Mouse (Mus musculus): ENCODE data around the gene Pomp. TPM values are rescaled to one million over a fixed set of nuclear protein-coding genes. Genes with fewer than 3 reads are reported as not detected.

Gene Pomp
- polyA plus RNA-seq, 1 experiment from 2014 or later: 492 TPM

- Histone ChIP-seq H3K4me2 (ENCODE audit: low read depth, low read length, severe bottlenecking) (no peak overlapping the region), H3K27ac (ENCODE audit: low read depth, low read length) (no peak overlapping the region), H3K27me3 (ENCODE audit: control insufficient read depth, insufficient read depth, low read length) (no peaks in the 10 kb centered on the region), H3K4me1 (replicated peaks; ENCODE audit: control insufficient read depth, insufficient read depth, low read length) (no peaks in the 10 kb centered on the region), H3K9me3 (ENCODE audit: control insufficient read depth, low read length) (no peaks in the 10 kb centered on the region), H3K36me3 (ENCODE audit: control insufficient read depth, insufficient read depth, low read length) (no peaks in the 10 kb centered on the region), H3K9ac (ENCODE audit: low read length) (no peak overlapping the region), H3K4me3 (ENCODE audit: low read depth, low read length) (no peak overlapping the region)
- 85% methylated on average over 3 of the region's 3 CpGs for WGBS
- DNase-seq (ENCODE audit: low spot score) (no peak), ATAC-seq (replicated peaks; ENCODE audit: low FRiP score) (no peak)
Measured at GRCm38 (mm10) chr5:147845319-147845718, 14.9 kb upstream of the Pomp start.

- 63% methylated on average over 5 of the region's 5 CpGs for WGBS
- Histone ChIP-seq H3K36me3 (ENCODE audit: control insufficient read depth, insufficient read depth, low read length) (no peaks in the 10 kb centered on the region), H3K4me3 (ENCODE audit: low read depth, low read length) (no peak overlapping the region), H3K27me3 (ENCODE audit: control insufficient read depth, insufficient read depth, low read length) (no peaks in the 10 kb centered on the region), H3K4me2 (ENCODE audit: low read depth, low read length, severe bottlenecking) (no peak overlapping the region; the same call in 1 of the 2 replicates), H3K27ac (ENCODE audit: low read depth, low read length) (no peak overlapping the region), H3K4me1 (replicated peaks; ENCODE audit: control insufficient read depth, insufficient read depth, low read length) (no peaks in the 10 kb centered on the region), H3K9ac (ENCODE audit: low read length) (no peak overlapping the region), H3K9me3 (ENCODE audit: control insufficient read depth, low read length) (no peaks in the 10 kb centered on the region)
- no peak for DNase-seq (ENCODE audit: low spot score)
- no peak for ATAC-seq (replicated peaks; ENCODE audit: low FRiP score)
Measured at GRCm38 (mm10) chr5:147847361-147847760, 12.9 kb upstream of the Pomp start.

GRCm38 (mm10) chr5:147848164-147848863 is 11.9 kb upstream of the Pomp start:
- H3K36me3 ChIP-seq (ENCODE audit: control insufficient read depth, insufficient read depth, low read length): no peaks in the 10 kb centered on the region
- H3K27me3 ChIP-seq (ENCODE audit: control insufficient read depth, insufficient read depth, low read length): no peaks in the 10 kb centered on the region
- 24% methylated on average over 16 of the region's 16 CpGs for WGBS
- ATAC-seq (replicated peaks; ENCODE audit: low FRiP score): peak; percentile 56; the same call in 1 of the 2 replicates
- no peaks in the 10 kb centered on the region for H3K4me1 ChIP-seq (replicated peaks; ENCODE audit: control insufficient read depth, insufficient read depth, low read length)
- no peak overlapping the region for H3K27ac ChIP-seq (ENCODE audit: low read depth, low read length)
- no peak overlapping the region for H3K4me3 ChIP-seq (ENCODE audit: low read depth, low read length)
- no peaks in the 10 kb centered on the region for H3K9me3 ChIP-seq (ENCODE audit: control insufficient read depth, low read length)
- DNase-seq (ENCODE audit: low spot score): peak; percentile 85
- no peak overlapping the region for H3K9ac ChIP-seq (ENCODE audit: low read length)
- H3K4me2 ChIP-seq (ENCODE audit: low read depth, low read length, severe bottlenecking): peak overlapping the region; percentile 24; the same call in 1 of the 2 replicates

GRCm38 (mm10) chr5:147850194-147850593 is 10.1 kb upstream of the Pomp start:
- Histone ChIP-seq H3K36me3 (ENCODE audit: control insufficient read depth, insufficient read depth, low read length) (no peaks in the 10 kb centered on the region), H3K4me1 (replicated peaks; ENCODE audit: control insufficient read depth, insufficient read depth, low read length) (no peaks in the 10 kb centered on the region), H3K4me2 (ENCODE audit: low read depth, low read length, severe bottlenecking) (no peak overlapping the region), H3K27ac (ENCODE audit: low read depth, low read length) (no peak overlapping the region), H3K9me3 (ENCODE audit: control insufficient read depth, low read length) (no peaks in the 10 kb centered on the region), H3K4me3 (ENCODE audit: low read depth, low read length) (no peak overlapping the region), H3K27me3 (ENCODE audit: control insufficient read depth, insufficient read depth, low read length) (no peaks in the 10 kb centered on the region), H3K9ac (ENCODE audit: low read length) (no peak overlapping the region)
- no peak for DNase-seq (ENCODE audit: low spot score)
- no peak for ATAC-seq (replicated peaks; ENCODE audit: low FRiP score)
- 81% methylated on average over 7 of the region's 7 CpGs for WGBS

- Histone ChIP-seq H3K4me3 (ENCODE audit: low read depth, low read length) (peak overlapping the region; percentile 69), H3K4me1 (replicated peaks; ENCODE audit: control insufficient read depth, insufficient read depth, low read length) (peaks cover 5% of the 10 kb centered on the region), H3K9ac (ENCODE audit: low read length) (peak overlapping the region; percentile 85), H3K27me3 (ENCODE audit: control insufficient read depth, insufficient read depth, low read length) (no peaks in the 10 kb centered on the region), H3K36me3 (ENCODE audit: control insufficient read depth, insufficient read depth, low read length) (no peaks in the 10 kb centered on the region; the same call in 1 of the 2 replicates), H3K9me3 (ENCODE audit: control insufficient read depth, low read length) (no peaks in the 10 kb centered on the region), H3K4me2 (ENCODE audit: low read depth, low read length, severe bottlenecking) (peak overlapping the region; percentile 91), H3K27ac (ENCODE audit: low read depth, low read length) (no peak overlapping the region)
- DNase-seq (ENCODE audit: low spot score) (no peak), ATAC-seq (replicated peaks; ENCODE audit: low FRiP score) (no peak)
- 2% methylated on average over 18 of the region's 18 CpGs for WGBS
Measured at GRCm38 (mm10) chr5:147860076-147860448, 199 bp upstream of the Pomp start.

GRCm38 (mm10) chr5:147868674-147869073 is 8.4 kb downstream of the Pomp start:
- ATAC-seq (replicated peaks; ENCODE audit: low FRiP score): no peak
- H3K9ac ChIP-seq (ENCODE audit: low read length): no peak overlapping the region
- WGBS: 93% methylated on average over 4 of the region's 4 CpGs

GRCm38 (mm10) chr5:147869568-147869967 is 9.3 kb downstream of the Pomp start:
- Histone ChIP-seq H3K4me3 (ENCODE audit: low read depth, low read length) (no peak overlapping the region), H3K27ac (ENCODE audit: low read depth, low read length) (no peak overlapping the region), H3K36me3 (ENCODE audit: control insufficient read depth, insufficient read depth, low read length) (peaks cover 2% of the 10 kb centered on the region; the same call in 1 of the 2 replicates), H3K4me2 (ENCODE audit: low read depth, low read length, severe bottlenecking) (no peak overlapping the region), H3K4me1 (replicated peaks; ENCODE audit: control insufficient read depth, insufficient read depth, low read length) (no peaks in the 10 kb centered on the region), H3K9ac (ENCODE audit: low read length) (no peak overlapping the region), H3K9me3 (ENCODE audit: control insufficient read depth, low read length) (no peaks in the 10 kb centered on the region), H3K27me3 (ENCODE audit: control insufficient read depth, insufficient read depth, low read length) (no peaks in the 10 kb centered on the region)
- ATAC-seq (replicated peaks; ENCODE audit: low FRiP score) (no peak), DNase-seq (ENCODE audit: low spot score) (no peak)
- 93% methylated on average over 6 of the region's 6 CpGs for WGBS

More at GRCm38 (mm10) chr5:147868674-147869073, 8.4 kb downstream of the Pomp start:
- no peak for DNase-seq (ENCODE audit: low spot score)
- Histone ChIP-seq H3K4me2 (ENCODE audit: low read depth, low read length, severe bottlenecking) (no peak overlapping the region), H3K27ac (ENCODE audit: low read depth, low read length) (no peak overlapping the region), H3K27me3 (ENCODE audit: control insufficient read depth, insufficient read depth, low read length) (no peaks in the 10 kb centered on the region), H3K4me1 (replicated peaks; ENCODE audit: control insufficient read depth, insufficient read depth, low read length) (no peaks in the 10 kb centered on the region), H3K4me3 (ENCODE audit: low read depth, low read length) (no peak overlapping the region), H3K36me3 (ENCODE audit: control insufficient read depth, insufficient read depth, low read length) (peaks cover 2% of the 10 kb centered on the region; the same call in 1 of the 2 replicates), H3K9me3 (ENCODE audit: control insufficient read depth, low read length) (no peaks in the 10 kb centered on the region)

- no peaks in the 10 kb centered on the region for H3K27me3 ChIP-seq (ENCODE audit: control insufficient read depth, insufficient read depth, low read length)
- DNase-seq (ENCODE audit: low spot score): no peak
- ATAC-seq (replicated peaks; ENCODE audit: low FRiP score): no peak
- H3K9me3 ChIP-seq (ENCODE audit: control insufficient read depth, low read length): no peaks in the 10 kb centered on the region
- WGBS: 80% methylated on average over 1 of the region's 1 CpGs
- H3K4me3 ChIP-seq (ENCODE audit: low read depth, low read length): no peak overlapping the region
- no peak overlapping the region for H3K9ac ChIP-seq (ENCODE audit: low read length)
- no peak overlapping the region for H3K27ac ChIP-seq (ENCODE audit: low read depth, low read length)
- no peaks in the 10 kb centered on the region for H3K4me1 ChIP-seq (replicated peaks; ENCODE audit: control insufficient read depth, insufficient read depth, low read length)
- H3K36me3 ChIP-seq (ENCODE audit: control insufficient read depth, insufficient read depth, low read length): peaks cover 2% of the 10 kb centered on the region; the same call in 1 of the 2 replicates
- H3K4me2 ChIP-seq (ENCODE audit: low read depth, low read length, severe bottlenecking): no peak overlapping the region
Measured at GRCm38 (mm10) chr5:147870296-147870695, 10.0 kb downstream of the Pomp start.

All from forebrain, embryonic 11.5 days (tissue).